Mouse (Mus musculus) hindlimb bud, embryonic 11.5 days (tissue): Measurements from ENCODE around the gene Donson.

Source experiments
- DNase-seq: peaks from one replicate; pipeline ENCODE4 v3.0.0-alpha.2; 2012; ENCODE audit warnings: low read depth, low spot score; ENCODE audit errors: extremely low spot score

The Donson gene

GRCm38 (mm10) chr16:91689791-91690190 lies 1.2 kb upstream of the Donson start:
- DNase-seq, result no peak

GRCm38 (mm10) chr16:91688023-91688618 lies 449 bp downstream of the Donson start:
- DNase-seq, result no peak

- no peak for DNase-seq
These were observed 2.2 kb downstream of the Donson start for GRCm38 (mm10) chr16:91686369-91686768.

GRCm38 (mm10) chr16:91685526-91685925 lies 3.0 kb downstream of the Donson start:
- DNase-seq, result no peak

GRCm38 (mm10) chr16:91680656-91681055 lies 7.9 kb downstream of the Donson start:
- no peak for DNase-seq

GRCm38 (mm10) chr16:91678147-91678911 lies 10.2 kb downstream of the Donson start:
- no peak for DNase-seq

GRCm38 (mm10) chr16:91674500-91674899 lies 14.1 kb downstream of the Donson start:
- DNase-seq, result no peak

GRCm38 (mm10) chr16:91663795-91664194 lies 24.8 kb downstream of the Donson start:
- DNase-seq, result no peak

- DNase-seq, result no peak
These were observed 26.2 kb downstream of the Donson start for GRCm38 (mm10) chr16:91662336-91662735.

- DNase-seq, result no peak
These were observed 27.2 kb downstream of the Donson start for GRCm38 (mm10) chr16:91661397-91661796.

GRCm38 (mm10) chr16:91659798-91660197 lies 28.8 kb downstream of the Donson start:
- DNase-seq, result no peak

GRCm38 (mm10) chr16:91658471-91658870 lies 30.1 kb downstream of the Donson start:
- DNase-seq, result no peak

GRCm38 (mm10) chr16:91657285-91657684 lies 31.3 kb downstream of the Donson start:
- DNase-seq, result no peak

- no peak for DNase-seq
These were observed 33.3 kb downstream of the Donson start for GRCm38 (mm10) chr16:91655285-91655684.

- no peak for DNase-seq
These were observed 36.4 kb downstream of the Donson start for GRCm38 (mm10) chr16:91652191-91652590.

GRCm38 (mm10) chr16:91649781-91650180 lies 38.8 kb downstream of the Donson start:
- DNase-seq, result no peak

GRCm38 (mm10) chr16:91649246-91649645 lies 39.3 kb downstream of the Donson start:
- no peak for DNase-seq

GRCm38 (mm10) chr16:91648220-91648550 lies 40.4 kb downstream of the Donson start:
- DNase-seq, result no peak

GRCm38 (mm10) chr16:91647461-91648219 lies 40.9 kb downstream of the Donson start, which contains the start of gene Son:
Son (plus strand) TSS chr16:91647506.
- peak; percentile 86 for DNase-seq

- DNase-seq, result peak; percentile 41
These were observed 41.7 kb downstream of the Donson start, which contains the start of gene Gart for GRCm38 (mm10) chr16:91646681-91647419. Gart (minus strand) TSS chr16:91646952.

- DNase-seq, result peak; percentile 8
These were observed 42.5 kb downstream of the Donson start for GRCm38 (mm10) chr16:91645995-91646602.
